Mouse (Mus musculus) right cerebral cortex, postnatal 36 days (tissue): ENCODE results near the gene Gxylt1.
A peak's percentile ranks its signal among the peaks of the same experiment; 100 is the strongest.
"Not testable (repeated sequence)": the region's sequence is repeated elsewhere in the genome, so short reads cannot be mapped to it uniquely, and the experiment has no call there.

ENCODE experiments used
- DNase-seq, 2 experiments: peaks; one replicate each; pipeline ENCODE4 v3.0.0; 2022; ENCODE audit warnings: low spot score in 2 of 2, mixed read lengths in 1 of 2

Gxylt1 gene

GRCm38 (mm10) chr15:93263566-93263965, 11.4 kb downstream of the Gxylt1 start:
- no peak for DNase-seq

- no peak for DNase-seq
Observed at GRCm38 (mm10) chr15:93262818-93263217, 12.2 kb downstream of the Gxylt1 start.

GRCm38 (mm10) chr15:93262274-93262673, 12.7 kb downstream of the Gxylt1 start:
- DNase-seq = no peak

DNA sequence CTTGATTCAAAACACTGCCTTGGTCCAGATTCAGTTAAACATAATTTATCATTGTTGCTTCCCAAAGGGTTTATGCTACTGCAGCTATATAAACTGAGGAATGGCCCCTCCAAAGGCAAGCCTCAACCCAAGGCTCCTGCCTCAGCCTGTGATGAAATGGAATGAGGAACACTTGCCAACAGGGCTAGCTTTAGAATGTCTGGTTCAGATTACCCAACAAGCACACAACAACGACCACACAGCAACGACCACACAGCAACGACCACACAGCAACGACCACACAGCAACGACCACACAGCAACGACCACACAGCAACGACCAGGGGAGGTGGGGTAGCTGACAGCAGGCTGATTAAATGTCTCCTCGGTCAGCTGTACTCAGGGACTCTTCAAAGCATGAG, 15.0 kb downstream of the Gxylt1 start:
- DNase-seq = no peak

GRCm38 (mm10) chr15:93255295-93255694, 19.7 kb downstream of the Gxylt1 start:
- DNase-seq = no peak

GRCm38 (mm10) chr15:93253172-93253571, 21.8 kb downstream of the Gxylt1 start:
- DNase-seq = no peak

GRCm38 (mm10) chr15:93252396-93252795, 22.6 kb downstream of the Gxylt1 start:
- peak in 1 of 2 experiments; percentile 51 for DNase-seq

DNA sequence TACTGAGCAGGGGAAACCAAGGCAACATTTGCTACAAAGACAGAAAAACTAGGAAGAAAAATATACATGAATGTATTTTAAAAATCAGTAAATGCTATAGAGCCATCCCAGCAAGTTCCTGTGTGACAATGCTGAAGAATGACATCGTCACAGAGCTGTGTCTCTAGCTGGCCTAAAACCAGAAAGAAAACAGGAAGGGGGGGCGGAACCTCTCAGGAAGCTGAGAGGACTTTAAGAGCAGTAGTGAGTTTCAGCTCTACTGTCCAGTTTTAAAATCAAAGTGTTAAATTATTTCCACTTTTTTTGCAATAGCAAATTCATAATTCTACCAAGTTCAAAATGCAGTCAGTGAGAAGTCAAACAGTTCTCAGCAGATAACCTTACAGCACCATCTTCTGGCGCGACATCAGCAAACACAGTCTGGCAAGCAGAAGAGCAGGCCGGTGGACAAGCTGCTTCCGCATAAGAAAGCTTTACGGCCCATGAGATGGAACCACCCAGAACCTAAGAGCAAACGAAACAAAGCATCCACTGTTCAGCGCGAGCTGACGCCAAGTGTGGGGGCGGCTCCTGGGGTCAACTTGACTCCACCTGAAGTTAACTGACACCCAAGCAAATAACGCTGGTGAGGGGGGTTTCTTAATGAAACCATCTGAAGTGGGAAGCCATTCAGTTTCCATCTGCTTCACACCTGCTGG, 23.3 kb downstream of the Gxylt1 start:
- DNase-seq = no peak

DNA sequence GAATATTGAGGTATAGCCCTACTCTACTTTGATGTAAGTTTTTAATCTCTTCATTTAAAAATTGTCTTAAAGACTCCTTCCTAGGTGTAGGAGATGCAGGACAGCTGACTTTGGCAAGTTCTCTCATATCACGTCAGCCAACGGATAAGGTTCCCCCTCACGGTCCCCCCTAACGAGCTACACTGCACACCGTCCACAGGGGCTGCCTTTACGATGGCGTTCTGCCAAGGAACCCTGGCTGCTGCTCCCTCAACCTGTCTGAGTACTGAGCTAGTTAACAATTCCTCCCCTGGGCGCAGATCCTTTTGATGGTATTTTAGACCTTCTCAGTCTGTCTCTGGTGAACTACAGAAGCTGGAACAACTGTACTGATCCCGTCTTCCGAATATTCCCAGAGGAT, 31.8 kb downstream of the Gxylt1 start:
- DNase-seq = no peak

GRCm38 (mm10) chr15:93236456-93236855, 38.5 kb downstream of the Gxylt1 start:
- DNase-seq = not testable (repeated sequence)

DNA sequence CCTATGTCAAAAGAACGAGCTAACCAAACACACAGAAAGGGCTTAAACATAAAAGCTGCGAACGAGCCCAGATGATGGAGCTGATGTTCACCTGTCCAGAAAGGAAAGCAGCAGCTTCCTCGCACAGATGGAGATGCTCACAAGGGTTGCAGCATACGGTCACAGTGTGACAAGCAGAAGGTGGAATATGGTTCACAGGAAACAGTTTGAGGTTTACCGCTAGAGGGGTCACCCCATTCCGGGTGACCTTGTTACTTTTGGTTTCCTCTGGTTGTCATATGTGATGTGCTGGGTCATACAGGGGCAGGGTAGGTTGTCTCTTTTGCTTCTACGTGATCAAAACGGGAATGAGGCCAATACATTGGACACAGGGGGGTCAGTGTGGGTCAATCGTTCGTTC, 46.0 kb downstream of the Gxylt1 start:
- no peak for DNase-seq

DNA sequence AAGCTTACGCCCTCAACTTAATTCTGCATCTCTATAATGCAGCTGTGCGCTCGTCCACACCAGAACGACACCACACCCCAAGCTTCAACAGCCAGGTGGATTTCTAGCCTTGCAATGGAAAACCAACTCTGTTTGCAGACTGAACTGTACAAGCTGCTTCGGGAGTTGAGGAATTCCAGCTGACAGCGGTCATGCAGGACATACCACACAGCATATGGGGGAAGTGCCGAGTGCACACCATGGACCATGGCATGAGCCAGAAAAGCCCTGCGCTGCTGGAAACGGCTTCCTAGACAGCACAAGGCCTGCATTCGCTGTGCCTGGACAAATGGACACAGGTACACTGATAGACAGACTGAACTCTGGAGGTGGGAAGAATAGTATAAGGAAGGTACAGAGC, 46.6 kb downstream of the Gxylt1 start:
- no peak for DNase-seq

GRCm38 (mm10) chr15:93227764-93228079, 47.3 kb downstream of the Gxylt1 start:
- DNase-seq = peak in 1 of 2 experiments; percentile 23

DNA sequence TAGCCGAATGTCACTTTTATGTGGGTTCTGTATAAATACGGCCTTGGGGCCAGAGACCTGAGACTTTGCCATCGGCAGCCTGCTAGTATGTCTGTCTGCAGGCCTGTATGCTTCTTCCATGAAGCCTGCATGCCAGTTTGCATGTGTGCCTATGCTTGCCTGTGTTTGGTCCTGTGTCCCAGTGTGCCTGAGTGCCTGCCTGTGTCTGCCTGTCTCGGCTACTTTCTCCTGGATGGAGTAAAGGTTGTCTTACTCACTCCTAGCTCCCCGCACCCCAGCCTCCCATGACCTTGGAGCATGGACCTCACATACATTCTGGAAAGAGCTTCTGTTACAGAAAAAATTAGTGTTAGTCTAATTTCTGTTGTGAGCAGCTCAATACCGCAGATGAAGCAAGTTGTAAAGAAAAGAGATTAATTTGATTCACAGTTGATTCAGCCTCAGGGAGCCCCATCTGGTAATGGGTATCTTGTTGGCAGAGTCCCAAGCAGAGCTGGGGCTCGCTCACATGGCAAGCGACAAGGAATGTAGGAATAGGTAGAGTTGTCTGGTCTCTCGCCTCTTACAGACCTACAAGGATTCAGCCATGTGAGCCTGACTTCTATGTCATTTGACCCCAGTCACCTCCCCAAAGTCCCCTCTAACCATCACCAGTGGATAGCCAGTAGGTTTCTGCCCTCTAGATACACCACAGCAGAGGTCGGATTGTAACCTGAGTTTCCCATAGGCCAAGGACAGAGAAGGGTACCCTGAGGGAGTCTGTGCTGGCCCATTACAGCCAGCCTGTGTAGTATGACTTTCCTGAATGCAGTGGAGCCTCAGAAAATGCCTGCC, 47.8 kb downstream of the Gxylt1 start:
- no peak for DNase-seq

- DNase-seq = no peak
Observed at GRCm38 (mm10) chr15:93222475-93222874, 52.5 kb downstream of the Gxylt1 start.

- no peak for DNase-seq
Observed at GRCm38 (mm10) chr15:93212617-93213016, 62.4 kb downstream of the Gxylt1 start.

GRCm38 (mm10) chr15:93204861-93205260, 70.1 kb downstream of the Gxylt1 start:
- DNase-seq = no peak

GRCm38 (mm10) chr15:93201956-93202355, 73.0 kb downstream of the Gxylt1 start:
- DNase-seq = no peak

DNA sequence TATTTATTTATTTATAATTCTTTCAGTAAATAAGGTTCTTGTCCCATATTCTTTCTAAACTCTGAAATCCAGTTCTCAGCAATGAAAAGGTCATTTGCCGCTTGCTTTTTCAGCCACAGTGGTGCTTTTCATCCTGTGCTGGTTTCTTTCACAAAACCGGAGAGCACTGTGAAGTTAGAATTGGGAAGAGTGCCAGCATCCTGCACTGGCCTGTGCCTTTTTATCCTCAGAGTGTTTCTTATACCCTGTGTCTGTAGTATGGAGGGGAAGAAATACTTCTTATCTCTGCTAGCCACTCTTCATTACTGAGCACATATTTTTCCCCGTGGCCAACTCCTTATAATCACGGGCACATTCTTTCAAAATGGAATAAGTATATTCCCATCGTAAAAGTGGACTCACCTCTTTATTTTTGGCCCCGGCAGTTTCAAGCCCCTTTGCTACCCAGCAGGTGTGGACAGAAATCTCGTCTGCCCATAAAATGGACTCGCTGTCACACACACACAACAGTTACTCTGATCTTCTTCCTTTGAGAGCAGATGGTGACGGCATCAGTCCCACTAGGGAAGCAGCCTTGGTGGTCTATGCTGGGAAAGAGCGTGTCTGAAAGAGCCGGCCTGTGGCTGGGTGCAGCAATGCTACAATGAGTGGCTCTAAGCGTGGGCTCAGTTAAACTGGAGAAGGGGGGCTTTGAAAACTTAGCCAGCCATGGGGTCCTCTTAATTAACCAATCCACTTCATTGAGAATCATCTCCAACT, 83.4 kb downstream of the Gxylt1 start:
- DNase-seq = no peak
